Mouse (Mus musculus) ES-E14 (cell line): ENCODE measurements around the gene Taar7e.

Experiments
- CHD2 ChIP-seq: IDR thresholded peaks from 2 replicates; pipeline ENCODE4 v1.6.1; 2014; ENCODE audit warnings: mild to moderate bottlenecking, low read depth, low read length, inconsistent platforms
- HCFC1 ChIP-seq: IDR thresholded peaks from 2 replicates; pipeline ENCODE4 v1.6.1; 2012; ENCODE audit warnings: low read length, inconsistent platforms, borderline replicate concordance; ENCODE audit not compliant: insufficient read depth
- MAFK ChIP-seq: IDR thresholded peaks from 2 replicates; pipeline ENCODE4 v1.6.1; 2014; ENCODE audit warnings: mild to moderate bottlenecking, low read depth, low read length, inconsistent platforms; ENCODE audit not compliant: insufficient read depth
- ZC3H11A ChIP-seq: IDR thresholded peaks from 2 replicates; pipeline ENCODE4 v1.6.1; 2012; ENCODE audit warnings: low read depth, mild to moderate bottlenecking, inconsistent platforms, low read length, borderline replicate concordance
- ZNF384 ChIP-seq: IDR thresholded peaks from 2 replicates; pipeline ENCODE4 v1.6.1; 2012; ENCODE audit warnings: low read depth, low read length, inconsistent platforms

GRCm38 (mm10) chr10:23999639-24000038, 37.8 kb upstream of the Taar7e start, which contains the start of gene Taar7b:
- TF ChIP-seq HCFC1 (no peak), CHD2 (no peak), ZNF384 (no peak), MAFK (no peak), ZC3H11A (no peak)
